Mouse (Mus musculus) liver (tissue): ENCODE results near the gene Ggnbp2.
A peak's percentile ranks its signal among the peaks of the same experiment; 100 is the strongest.

Experiments used
- DNase-seq: peaks from one replicate; pipeline ENCODE4 v3.0.0-alpha.2; 2020; ENCODE audit warnings: mixed read lengths

The Ggnbp2 gene

GRCm38 (mm10) chr11:84870337-84871043 is at the start of gene Ggnbp2:
Gene Ggnbp2, minus strand, starts transcription at chr11:84870817.
- peak; percentile 96 for DNase-seq

GRCm38 (mm10) chr11:84919951-84920350 is 49.3 kb upstream of the Ggnbp2 start:
- no peak for DNase-seq

- DNase-seq, result peak; percentile 67
These were observed 48.7 kb upstream of the Ggnbp2 start for GRCm38 (mm10) chr11:84919276-84919675.

GRCm38 (mm10) chr11:84918425-84918824 is 47.8 kb upstream of the Ggnbp2 start:
- peak; percentile 93 for DNase-seq

- no peak for DNase-seq
These were observed 46.2 kb upstream of the Ggnbp2 start for GRCm38 (mm10) chr11:84916703-84917300.

GRCm38 (mm10) chr11:84916053-84916702 is 45.6 kb upstream of the Ggnbp2 start, which contains the start of gene Znhit3:
Gene Znhit3, minus strand, starts transcription at chr11:84916366.
- peak; percentile 83 for DNase-seq

- no peak for DNase-seq
These were observed 44.1 kb upstream of the Ggnbp2 start for GRCm38 (mm10) chr11:84914673-84915072.

GRCm38 (mm10) chr11:84910411-84910810 is 39.8 kb upstream of the Ggnbp2 start:
- DNase-seq, result no peak

GRCm38 (mm10) chr11:84908480-84908879 is 37.9 kb upstream of the Ggnbp2 start:
- DNase-seq, result no peak

- DNase-seq, result no peak
These were observed 36.5 kb upstream of the Ggnbp2 start for GRCm38 (mm10) chr11:84907081-84907480.

GRCm38 (mm10) chr11:84904597-84905144 is 34.1 kb upstream of the Ggnbp2 start:
- DNase-seq, result no peak

- no peak for DNase-seq
These were observed 22.5 kb upstream of the Ggnbp2 start for GRCm38 (mm10) chr11:84893113-84893512.

GRCm38 (mm10) chr11:84891705-84892104 is 21.1 kb upstream of the Ggnbp2 start:
- DNase-seq, result no peak

GRCm38 (mm10) chr11:84889492-84889891 is 18.9 kb upstream of the Ggnbp2 start:
- no peak for DNase-seq

GRCm38 (mm10) chr11:84888025-84888424 is 17.4 kb upstream of the Ggnbp2 start:
- DNase-seq, result peak; percentile 0

- DNase-seq, result no peak
These were observed 16.3 kb upstream of the Ggnbp2 start for GRCm38 (mm10) chr11:84886767-84887511.

GRCm38 (mm10) chr11:84886236-84886635 is 15.6 kb upstream of the Ggnbp2 start:
- no peak for DNase-seq

- DNase-seq, result no peak
These were observed 14.6 kb upstream of the Ggnbp2 start for GRCm38 (mm10) chr11:84885238-84885637.

GRCm38 (mm10) chr11:84882346-84882745 is 11.7 kb upstream of the Ggnbp2 start:
- DNase-seq, result no peak

GRCm38 (mm10) chr11:84880971-84881370 is 10.4 kb upstream of the Ggnbp2 start:
- DNase-seq, result no peak

GRCm38 (mm10) chr11:84880465-84880961 is 9.9 kb upstream of the Ggnbp2 start:
- peak; percentile 56 for DNase-seq

GRCm38 (mm10) chr11:84879772-84880464 is 9.3 kb upstream of the Ggnbp2 start, which contains the start of the genes Myo19 and Pigw:
Gene Myo19, plus strand, starts transcription at chr11:84880148.
Gene Pigw, minus strand, starts transcription at chr11:84880285.
- DNase-seq, result peak; percentile 91
